Mouse (Mus musculus) left cerebral cortex, adult 2 months (tissue): ENCODE data around the gene Syt13. TPM values are rescaled to one million over a fixed set of nuclear protein-coding genes. Genes with fewer than 3 reads are reported as not detected.
A peak's percentile ranks its signal among the peaks of the same experiment; 100 is the strongest.

ENCODE experiments used
- DNase-seq, 2 experiments: peaks; one replicate each; pipeline ENCODE4 v3.0.0; 2021 to 2022; ENCODE audit warnings: low spot score in 2 of 2, mixed read lengths in 1 of 2; ENCODE audit errors: extremely low spot score in 1 of 2
- H3K27ac ChIP-seq: fragments of 200-600 bp; 2 replicates; pipeline ENCODE4 v1.8.1; 2022
- H3K4me3 ChIP-seq: fragments of 200-600 bp; 2 replicates; pipeline ENCODE4 v1.8.1; 2022
- CTCF ChIP-seq: fragments of 200-600 bp; IDR thresholded peaks from 2 replicates; pipeline ENCODE4 v1.8.1; 2022; ENCODE audit warnings: antibody characterized with exemption, mild to moderate bottlenecking, moderate library complexity
- intact Hi-C: fragments of 180-260 bp; cut with DNase I; formaldehyde crosslinking; loops from one replicate; pipeline ENCODE4 v1.15.1; 2025
- total RNA-seq, 2 experiments: library from RNA; stranded (reverse); gene quantifications; 2 replicates each; pipeline ENCODE4 v1.2.3; 2021

Gene Syt13
- total RNA-seq, 2 experiments from 2014 or later: 190 to 210 TPM

DNA sequence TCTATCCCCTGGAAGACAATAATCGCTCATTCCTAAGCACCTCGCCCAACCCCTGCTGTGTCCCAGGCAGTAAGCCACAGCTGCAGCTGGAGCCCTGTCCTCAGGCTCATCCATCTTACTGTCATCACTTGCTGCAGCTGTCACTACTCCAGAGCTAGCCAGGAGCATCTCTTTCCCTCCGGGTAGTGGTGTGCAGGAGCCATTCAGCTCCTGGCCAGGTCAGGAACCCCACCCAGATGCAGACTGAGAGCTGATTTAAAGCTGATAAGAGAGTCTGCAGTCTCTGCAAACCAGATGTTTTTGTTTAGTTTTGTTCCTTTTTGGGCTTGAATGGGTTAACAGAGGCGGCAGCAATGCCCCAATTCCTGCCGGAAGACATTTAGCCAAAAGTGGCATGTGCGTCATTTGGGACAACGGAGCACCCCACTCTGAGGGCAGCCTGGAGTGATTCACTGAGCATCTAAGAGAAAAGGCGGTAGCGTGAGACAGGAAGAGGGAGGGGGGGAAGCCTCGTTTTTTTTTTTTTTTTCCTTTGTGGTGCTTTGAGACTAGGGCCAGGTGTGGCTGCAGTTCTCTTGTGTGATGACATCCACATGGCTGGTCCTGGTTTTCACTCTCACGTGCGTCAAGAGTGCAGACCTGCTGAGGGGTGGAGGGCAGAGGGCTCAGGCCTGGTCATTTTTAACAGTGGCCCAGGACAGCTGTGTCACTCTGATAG, 33.2 kb downstream of the Syt13 start:
- no peak overlapping the region for H3K4me3 ChIP-seq
- peak; percentile 43 to 50 for DNase-seq
- intact Hi-C loops: loop anchor here (2.0 kb wide), 1 partner anchor 33 kb away; the partner anchor contains the start of gene Syt13
- no peak for TF ChIP-seq CTCF
- H3K27ac ChIP-seq: peak overlapping the region; percentile 78

DNA sequence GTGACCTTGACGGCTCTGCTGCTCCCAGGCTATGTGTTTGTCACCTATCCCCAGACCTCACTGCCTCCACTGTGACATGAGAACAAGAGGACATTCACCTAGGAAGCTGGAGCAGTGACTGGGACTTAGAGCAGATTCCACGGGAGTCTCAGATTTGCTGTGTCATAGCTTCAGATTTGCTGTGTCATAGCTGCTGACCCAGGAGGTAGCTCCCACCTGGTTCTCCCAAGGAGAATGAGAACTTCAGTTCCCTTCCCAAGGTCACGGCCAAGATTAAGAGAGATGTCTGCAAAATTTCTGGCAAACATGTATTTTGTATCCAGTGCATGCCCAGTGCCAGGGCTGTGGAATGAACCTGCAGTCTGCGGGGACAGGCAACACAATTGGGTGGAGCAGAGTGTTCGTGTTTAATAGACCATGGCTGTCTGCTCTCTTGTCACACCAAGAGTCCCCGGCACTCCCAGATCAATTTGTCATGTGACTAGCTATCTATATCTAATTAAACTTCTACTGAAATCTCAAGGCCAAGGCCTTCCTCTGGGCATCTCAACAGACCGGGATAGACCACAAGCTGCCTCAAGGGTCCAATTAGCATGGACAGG, 33.9 kb downstream of the Syt13 start:
- no peak for DNase-seq
- intact Hi-C loops: loop anchor here (2.0 kb wide), 1 partner anchor 34 kb away; the partner anchor contains the start of gene Syt13
- H3K27ac ChIP-seq: peak overlapping the region; percentile 66
- TF ChIP-seq CTCF: no peak
- no peak overlapping the region for H3K4me3 ChIP-seq

DNA sequence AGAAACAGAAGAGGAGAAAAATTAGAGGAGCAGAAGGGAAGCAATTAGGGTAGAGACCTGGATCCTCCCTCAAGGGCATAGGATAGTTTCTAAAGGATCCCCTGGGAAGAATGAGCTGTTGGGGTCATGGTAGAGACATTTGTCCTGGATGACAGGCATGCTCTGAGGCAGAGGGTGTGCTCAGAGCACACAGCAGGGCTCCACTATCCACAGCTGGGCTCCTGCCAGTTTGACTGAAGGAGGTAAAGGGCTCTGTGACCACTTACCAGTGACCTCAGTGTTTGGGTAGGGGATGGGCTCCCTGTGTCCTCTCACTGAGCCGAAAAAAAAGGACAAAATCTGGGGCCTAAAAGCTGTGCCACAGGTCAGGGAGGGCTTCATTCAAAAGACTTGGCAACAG, 34.6 kb downstream of the Syt13 start:
- H3K27ac ChIP-seq: no peak overlapping the region; the same call in 1 of the 2 replicates
- no peak for TF ChIP-seq CTCF
- DNase-seq: no peak
- intact Hi-C loops: loop anchor here (2.0 kb wide), 1 partner anchor 35 kb away; the partner anchor contains the start of gene Syt13
- H3K4me3 ChIP-seq: no peak overlapping the region

DNA sequence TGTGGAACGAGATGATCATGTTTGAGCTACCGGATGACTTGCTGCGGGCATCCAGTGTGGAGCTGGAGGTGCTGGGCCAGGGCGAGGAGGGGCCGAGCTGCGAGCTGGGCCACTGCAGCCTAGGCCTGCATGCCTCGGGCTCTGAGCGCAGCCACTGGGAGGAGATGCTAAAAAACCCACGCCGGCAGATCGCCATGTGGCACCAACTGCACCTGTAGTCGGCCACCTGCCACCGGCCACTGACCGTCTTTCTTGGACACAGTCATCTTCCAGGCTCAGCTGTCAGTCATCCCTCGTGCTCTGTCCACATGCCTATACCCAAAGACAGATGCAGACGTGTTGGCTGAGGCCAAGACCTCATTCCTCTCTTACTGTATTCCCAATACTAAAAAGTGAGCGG, 38.6 kb downstream of the Syt13 start:
- DNase-seq: no peak
- H3K4me3 ChIP-seq: no peak overlapping the region
- no peak for TF ChIP-seq CTCF
- intact Hi-C loops: no loop called here
- H3K27ac ChIP-seq: peak overlapping the region; percentile 51; the same call in 1 of the 2 replicates

DNA sequence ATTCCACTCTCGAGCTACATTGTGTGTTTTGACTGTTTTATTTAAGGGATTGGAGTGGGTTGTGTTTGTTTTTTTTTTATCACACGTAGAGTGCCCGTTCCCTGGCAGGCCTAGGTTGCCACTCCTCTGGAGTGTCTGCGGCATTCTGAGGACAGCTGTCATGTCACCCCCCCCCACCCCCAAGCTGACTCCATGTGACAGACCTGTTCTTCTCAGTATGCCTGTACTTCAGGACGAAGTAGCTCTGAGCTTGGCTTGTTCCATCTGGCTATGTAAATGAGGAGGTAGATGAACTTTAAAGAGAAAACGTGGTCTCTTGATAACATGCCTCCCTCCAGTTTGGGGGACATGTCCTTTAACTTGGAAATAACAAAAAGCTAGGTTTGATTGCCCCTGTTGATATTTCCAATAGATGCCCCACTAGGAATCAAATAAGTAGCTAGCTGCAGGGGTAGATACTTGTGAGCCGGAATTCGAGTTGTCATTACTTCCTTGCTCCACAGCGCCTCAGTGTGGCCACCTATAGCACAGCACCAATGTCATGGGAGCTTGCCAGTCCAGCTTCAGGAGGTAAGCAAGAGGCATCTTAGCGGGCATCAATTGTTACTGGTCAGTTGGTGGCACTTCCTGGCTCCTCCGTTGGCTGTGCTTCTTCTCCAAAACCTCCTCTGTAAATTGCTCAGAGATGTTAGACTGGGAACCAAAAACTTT, 39.7 kb downstream of the Syt13 start:
- no peak overlapping the region for H3K4me3 ChIP-seq
- peak; percentile 86 for TF ChIP-seq CTCF
- H3K27ac ChIP-seq: no peak overlapping the region
- DNase-seq: peak; percentile 67 to 79
- intact Hi-C loops: loop anchor here (2.0 kb wide), 1 partner anchor 50 kb away; no protein-coding TSS in a partner anchor

DNA sequence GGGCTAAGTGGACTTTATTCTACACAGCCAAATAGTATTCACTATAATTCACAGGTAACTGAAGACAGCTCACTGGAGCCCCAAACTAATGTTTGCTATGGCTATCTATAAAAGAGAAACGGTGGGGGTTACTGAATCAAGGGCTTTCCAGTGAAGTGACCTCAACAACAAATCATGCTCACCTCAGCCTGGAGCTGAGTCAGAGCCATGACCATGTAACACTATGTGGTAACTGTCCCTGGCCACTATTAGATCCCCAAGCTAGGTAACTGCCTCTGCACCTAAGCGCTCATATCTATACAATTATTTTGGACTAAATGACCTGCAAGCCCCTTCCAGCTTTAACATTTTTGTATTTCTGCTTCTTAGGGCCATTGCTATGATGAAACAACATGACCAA, 42.0 kb downstream of the Syt13 start:
- no peak for TF ChIP-seq CTCF
- no peak for DNase-seq
- Histone ChIP-seq H3K27ac (no peak overlapping the region), H3K4me3 (no peak overlapping the region)
- intact Hi-C loops: no loop called here

DNA sequence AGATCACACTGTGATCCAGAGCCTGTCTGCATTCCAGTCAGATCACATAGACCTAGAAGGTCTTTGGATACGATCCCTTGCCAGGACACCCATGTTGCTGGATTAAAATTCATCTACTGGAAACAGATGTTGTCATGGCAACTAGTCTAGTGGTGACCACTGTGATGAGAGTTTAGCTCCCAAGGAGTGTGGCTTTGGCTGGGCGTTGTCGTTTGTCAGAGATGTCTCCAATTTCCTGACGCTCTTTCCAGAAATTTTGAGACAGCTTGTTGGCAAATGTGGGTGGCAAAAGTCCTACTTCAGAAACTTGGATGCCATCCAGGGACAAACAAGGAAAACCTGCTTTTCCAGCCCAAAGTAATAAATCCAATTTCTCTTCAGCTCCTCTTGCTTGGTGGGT, 43.7 kb downstream of the Syt13 start:
- no peak for DNase-seq
- no peak for TF ChIP-seq CTCF
- intact Hi-C loops: no loop called here
- no peak overlapping the region for H3K4me3 ChIP-seq
- no peak overlapping the region for H3K27ac ChIP-seq

DNA sequence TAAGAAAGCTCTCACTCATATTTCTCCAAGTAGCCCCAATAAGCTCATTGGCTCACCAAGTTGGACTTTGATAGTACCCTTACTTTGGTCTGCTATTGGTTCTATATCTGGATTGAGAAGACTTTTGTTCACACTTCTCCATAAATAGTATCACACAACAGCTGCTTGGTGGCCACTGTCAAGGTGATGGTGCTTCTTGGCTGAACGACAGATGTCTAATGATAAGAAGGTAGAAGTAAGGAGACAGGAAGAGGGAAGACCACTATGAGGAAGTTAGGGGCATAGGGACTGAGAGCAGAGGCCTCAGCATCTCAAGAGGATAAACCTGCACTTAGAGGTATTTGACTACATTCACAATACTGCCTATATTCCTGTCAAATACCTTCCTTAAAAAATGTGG, 49.4 kb downstream of the Syt13 start:
- Histone ChIP-seq H3K4me3 (no peak overlapping the region), H3K27ac (no peak overlapping the region)
- intact Hi-C loops: no loop called here
- no peak for TF ChIP-seq CTCF
- DNase-seq: no peak

DNA sequence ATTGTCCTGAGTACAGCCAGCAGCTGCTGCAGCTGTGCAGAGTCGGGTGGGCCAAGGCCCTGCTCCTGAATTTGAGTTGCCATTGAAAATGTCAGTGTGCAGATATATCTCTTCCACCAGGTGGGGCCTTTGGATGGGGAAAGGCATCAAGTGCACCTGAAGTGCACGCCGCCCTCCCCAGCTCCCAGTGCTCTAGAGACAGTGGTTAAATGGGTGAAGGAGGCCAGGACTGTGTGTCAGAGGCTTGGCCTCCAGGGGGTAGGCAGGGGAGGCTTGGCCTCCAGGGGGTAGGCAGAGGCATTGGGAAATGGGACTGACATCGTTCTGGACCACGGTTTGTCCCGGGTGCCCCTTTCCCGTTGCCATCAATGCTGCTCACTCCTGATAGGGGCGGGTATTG, 51.4 kb downstream of the Syt13 start:
- no peak overlapping the region for H3K4me3 ChIP-seq
- H3K27ac ChIP-seq: no peak overlapping the region
- intact Hi-C loops: no loop called here
- no peak; the same call in 1 of the 2 replicates for TF ChIP-seq CTCF
- no peak for DNase-seq

DNA sequence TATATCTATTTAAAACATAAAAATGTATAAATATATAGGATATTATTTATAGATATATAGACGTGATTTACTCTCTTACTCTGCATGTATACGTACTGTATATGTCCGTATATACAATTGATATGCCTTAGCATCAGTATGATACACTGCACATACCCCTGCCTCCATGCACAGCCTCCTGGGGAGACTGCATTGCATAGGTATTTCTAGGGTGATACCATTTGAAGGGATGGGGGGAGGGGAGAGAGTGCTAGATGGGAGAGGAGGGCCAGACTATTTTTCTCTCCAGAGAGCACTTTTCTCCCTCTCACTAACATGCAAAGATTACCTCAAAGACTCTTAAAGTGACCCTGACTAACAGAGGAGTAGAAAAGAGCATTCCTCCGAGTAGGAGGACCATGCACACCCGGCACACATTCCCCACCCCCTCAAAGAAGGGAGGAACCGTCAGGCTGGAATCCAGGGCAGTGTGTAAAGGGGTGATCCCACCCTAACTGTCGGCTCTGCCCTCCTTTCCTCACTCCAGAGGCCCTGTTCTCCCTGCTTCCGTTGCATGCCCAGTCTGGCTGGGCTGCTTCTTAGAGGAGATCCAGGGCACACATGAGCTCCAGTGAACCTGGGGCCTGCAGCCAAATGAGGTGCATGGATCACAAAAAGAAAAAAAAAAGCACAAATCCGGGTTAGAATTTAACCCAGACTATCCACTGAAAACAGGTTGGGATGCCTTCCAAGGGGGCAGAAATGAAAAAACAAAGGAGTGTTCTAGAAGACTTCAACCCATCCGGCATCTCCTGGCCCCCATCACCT, 52.3 kb downstream of the Syt13 start:
- TF ChIP-seq CTCF: no peak
- H3K27ac ChIP-seq: no peak overlapping the region
- intact Hi-C loops: no loop called here
- H3K4me3 ChIP-seq: no peak overlapping the region
- no peak for DNase-seq

DNA sequence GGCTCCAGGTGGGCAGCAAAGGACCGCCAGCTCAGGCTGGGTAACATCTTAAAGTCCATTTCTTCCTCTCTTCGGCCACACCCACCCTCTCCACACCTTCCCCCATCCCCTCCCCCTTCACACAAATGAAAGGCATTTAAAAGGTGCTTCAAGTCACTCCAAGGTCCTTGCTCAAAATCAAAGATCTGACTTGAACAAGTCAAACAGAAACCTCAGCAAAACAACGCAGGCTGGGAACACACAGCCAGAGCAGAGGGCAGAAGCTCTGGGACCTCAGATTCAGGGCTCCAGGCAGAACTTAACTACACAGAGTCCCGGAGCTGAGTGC, 52.9 kb downstream of the Syt13 start:
- no peak overlapping the region for H3K27ac ChIP-seq
- DNase-seq: no peak
- intact Hi-C loops: no loop called here
- no peak overlapping the region for H3K4me3 ChIP-seq
- TF ChIP-seq CTCF: no peak

DNA sequence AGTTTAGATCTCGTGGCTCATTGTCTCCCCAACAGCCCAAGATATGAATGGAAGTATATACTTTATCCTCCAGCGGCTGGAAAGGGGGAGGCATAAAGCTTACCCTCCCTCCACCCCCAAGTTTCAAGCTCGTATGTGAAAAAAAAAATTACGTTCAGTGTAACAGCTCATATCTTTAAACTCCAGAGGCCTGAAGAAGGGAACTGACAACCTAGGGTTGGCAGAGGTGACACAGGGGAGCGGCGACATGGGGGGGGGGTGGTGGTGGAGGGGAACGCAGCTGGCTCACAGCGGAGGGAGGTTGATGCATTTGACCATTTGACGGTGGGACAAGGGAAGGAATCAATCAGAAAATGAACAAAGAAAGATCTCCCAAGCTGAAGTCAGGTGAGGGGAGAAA, 56.2 kb downstream of the Syt13 start:
- no peak for TF ChIP-seq CTCF
- intact Hi-C loops: no loop called here
- no peak for DNase-seq
- H3K27ac ChIP-seq: no peak overlapping the region
- no peak overlapping the region for H3K4me3 ChIP-seq
